Mouse (Mus musculus): Measurements from ENCODE around the gene Npff.

Npff gene

DNA sequence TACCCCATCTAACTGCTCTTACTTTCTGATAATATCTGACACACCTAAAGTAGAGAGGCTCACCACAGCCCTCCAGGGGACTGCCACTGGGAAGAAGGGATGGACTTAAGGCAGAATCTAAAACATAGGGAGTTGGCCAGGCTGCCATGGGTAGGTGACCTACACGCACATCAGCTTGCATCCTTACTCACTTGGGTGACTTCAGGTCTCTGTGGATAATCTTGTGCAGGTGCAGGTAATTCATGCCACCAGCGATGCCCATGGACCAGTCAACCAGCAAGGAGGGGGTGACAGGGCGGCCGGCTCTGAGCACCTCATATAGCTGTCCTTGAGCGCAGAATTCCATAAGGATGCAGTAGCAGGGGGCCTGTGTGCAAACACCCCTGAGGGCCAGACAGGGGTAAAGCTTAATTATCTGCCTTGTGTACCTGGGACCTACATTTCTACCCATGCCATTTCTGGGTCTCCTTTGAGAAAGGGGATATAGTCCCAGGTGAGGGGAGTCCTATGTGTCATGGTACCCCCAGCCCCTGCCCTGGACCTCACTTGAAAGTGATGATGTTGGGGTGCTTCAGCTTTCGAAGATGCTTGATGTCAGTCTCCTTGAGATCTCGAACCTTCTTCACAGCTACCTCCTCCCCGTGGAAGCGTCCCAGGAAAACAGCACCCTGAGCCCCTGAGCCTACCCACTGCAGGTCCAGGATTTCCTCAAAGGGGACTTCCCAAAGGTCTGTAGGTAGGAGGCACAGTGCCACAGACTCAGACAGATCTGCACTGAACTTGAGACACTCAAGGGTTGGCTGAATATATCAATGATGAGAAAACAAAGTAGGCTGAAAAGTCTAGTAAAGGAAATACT is 20.6 kb downstream of the Npff start:
- no peak for DNase-seq (ENCODE audit: low spot score in 2 of 2)

- DNase-seq (ENCODE audit: low spot score in 2 of 2), result no peak
These were observed 21.3 kb downstream of the Npff start, which contains the start of gene Gm10337 for GRCm38 (mm10) chr15:102503447-102503846. Gm10337 (plus strand) TSS chr15:102503722.

DNA sequence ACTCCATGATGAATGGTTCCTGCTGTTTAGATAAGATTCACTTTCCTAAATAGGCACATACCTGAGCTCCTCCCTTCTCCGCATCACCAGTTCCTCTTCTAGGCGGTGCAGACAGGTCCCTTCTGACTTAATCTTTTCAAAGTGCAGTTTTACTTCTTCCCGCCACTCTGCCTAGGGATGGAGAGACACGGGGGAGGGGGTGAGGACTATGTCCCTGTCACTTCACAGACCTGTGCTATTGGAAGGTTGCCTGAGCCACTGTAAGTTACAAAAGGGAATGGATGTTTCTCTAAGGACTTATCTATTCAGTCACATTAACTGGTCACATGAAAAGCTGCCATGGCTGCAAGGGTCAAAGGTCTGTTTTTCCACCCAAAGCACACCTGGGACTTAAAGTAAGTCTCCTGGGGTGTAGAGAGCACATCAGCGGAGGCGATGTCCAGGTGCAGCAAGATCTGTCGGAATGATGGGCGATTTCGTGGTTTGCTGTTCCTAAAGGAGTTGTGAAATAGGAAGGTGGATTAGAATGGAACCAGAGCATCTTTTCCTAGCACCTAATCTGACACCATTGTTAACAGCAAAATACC is 22.4 kb downstream of the Npff start:
- DNase-seq (ENCODE audit: low spot score in 2 of 2), result no peak

DNA sequence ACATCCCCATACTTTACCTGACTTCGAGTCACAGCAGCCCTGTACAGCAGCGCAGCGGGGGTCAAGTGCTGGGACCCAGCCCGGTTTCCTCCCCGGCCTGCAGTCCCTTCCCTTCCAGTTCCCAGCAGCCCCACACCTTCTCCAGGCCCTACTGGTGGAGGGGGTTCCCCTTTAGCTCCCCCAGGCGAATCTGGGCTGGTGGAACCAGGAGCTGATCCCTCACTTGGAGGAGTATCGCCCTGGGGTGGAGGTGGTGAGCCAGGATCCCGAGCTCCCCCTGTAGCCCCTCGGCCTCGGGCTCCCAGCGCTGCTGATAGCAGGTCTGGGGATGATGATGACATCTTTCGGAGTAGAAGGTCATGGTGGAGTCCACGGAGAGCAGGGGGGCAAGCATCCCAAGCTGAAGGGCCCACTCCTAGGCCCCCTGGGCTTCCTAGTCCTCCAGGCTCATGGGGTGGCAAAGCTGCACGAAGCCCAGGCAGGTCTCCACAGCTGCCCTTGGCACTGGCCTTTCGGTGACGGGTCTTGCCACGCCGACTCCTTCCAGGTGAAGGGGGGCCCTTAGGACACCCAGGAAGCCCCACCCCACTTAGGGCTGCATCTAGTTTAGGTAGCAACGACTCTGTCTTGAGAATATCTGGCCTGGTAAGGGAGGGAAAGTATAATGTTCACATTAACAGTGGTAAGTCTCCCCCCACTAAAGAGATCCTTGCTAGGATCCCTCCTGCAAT is 23.5 kb downstream of the Npff start:
- DNase-seq (ENCODE audit: low spot score in 2 of 2), result no peak

- no peak for DNase-seq (ENCODE audit: low spot score in 2 of 2)
These were observed 24.3 kb downstream of the Npff start for GRCm38 (mm10) chr15:102500479-102500878.

- DNase-seq (ENCODE audit: low spot score in 2 of 2), result no peak
These were observed 24.9 kb downstream of the Npff start for GRCm38 (mm10) chr15:102499851-102500250.

DNA sequence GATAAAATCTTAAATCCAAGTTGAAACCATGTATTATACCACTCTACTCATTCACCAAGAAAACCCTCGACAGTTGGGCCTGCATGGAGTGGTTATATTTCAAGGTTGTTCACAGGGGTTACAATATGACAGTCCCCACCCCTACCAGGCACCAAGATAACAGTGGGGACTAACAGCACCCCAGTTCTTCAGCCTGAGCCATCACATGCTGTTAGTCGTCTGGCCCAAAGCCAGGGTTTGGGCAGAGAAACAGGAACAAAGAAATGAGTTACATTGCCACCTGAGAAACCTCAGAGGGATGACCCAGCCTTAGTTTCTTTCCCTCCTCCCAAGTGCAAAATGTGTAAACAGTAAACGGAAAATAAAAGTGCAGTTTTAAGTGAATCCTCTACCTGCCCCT is 25.4 kb downstream of the Npff start:
- no peak for DNase-seq (ENCODE audit: low spot score in 2 of 2)

GRCm38 (mm10) chr15:102498322-102498721 is 26.4 kb downstream of the Npff start:
- DNase-seq (ENCODE audit: low spot score in 2 of 2), result no peak

- DNase-seq (ENCODE audit: low spot score in 2 of 2), result no peak
These were observed 37.1 kb downstream of the Npff start for GRCm38 (mm10) chr15:102487664-102488063.

DNA sequence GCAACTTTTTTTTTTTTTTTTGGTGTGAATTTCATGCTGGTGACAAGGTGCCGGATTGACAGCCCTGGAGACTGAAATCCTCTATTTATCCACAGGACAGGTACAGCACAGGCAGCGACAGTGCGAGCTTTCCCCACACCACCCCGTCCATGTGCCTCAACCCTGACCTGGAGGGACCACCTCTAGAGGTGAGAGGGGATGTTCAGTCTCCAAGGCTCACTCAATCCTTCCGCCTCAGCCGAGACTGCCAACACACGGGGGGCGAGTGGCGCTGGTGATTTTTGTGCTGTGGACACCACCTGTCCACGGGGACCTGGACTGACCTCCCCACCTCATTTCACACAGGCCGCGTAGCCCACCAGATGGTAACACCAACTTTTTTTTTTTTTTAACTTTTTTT is 38.9 kb downstream of the Npff start:
- no peak for DNase-seq (ENCODE audit: low spot score in 2 of 2)

DNA sequence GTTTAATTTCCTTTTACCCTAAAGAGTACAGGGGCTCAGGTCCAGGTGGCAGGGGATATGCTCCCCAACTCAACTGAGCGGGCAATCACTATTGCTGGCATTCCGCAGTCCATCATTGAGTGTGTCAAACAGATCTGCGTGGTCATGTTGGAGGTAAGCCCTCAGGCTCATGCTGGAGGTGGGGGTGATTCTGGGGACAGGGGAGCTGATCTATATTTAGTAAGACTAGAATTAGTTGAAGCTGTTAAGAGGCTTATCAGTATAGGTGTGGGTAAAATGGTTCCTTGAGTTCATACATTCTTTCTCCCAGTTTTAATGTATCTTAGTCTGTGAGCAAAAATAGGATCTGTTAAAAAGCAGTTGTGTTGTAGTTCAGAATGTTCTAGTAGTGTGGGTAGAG is 41.6 kb downstream of the Npff start:
- no peak for DNase-seq (ENCODE audit: low spot score in 2 of 2)

GRCm38 (mm10) chr15:102474520-102474919 is 50.2 kb downstream of the Npff start:
- DNase-seq (ENCODE audit: low spot score in 2 of 2), result no peak

Data from spleen, postnatal 10 days (tissue).